Mouse (Mus musculus) CH12.LX (cell line): ENCODE results near the gene Nkain1. TPM values are rescaled to one million over a fixed set of nuclear protein-coding genes. Genes with fewer than 3 reads are reported as not detected.

Experiments used
- DNase-seq: peaks from one replicate; pipeline ENCODE4 v3.0.0-alpha.2; 2013; ENCODE audit errors: extremely low read depth
- H3K27ac ChIP-seq: 2 replicates; pipeline ENCODE4 v1.5.1; 2012; ENCODE audit warnings: low read depth, mild to moderate bottlenecking, control low read depth, moderate library complexity; ENCODE audit not compliant: insufficient read depth
- H3K27me3 ChIP-seq: replicated peaks from 2 replicates; pipeline ENCODE3; 2012; ENCODE audit warnings: inconsistent platforms
- H3K36me3 ChIP-seq, 2 experiments: replicated peaks in 1 of 2; 2 replicates each; pipeline versions ENCODE3 to v1.6.1; 2012; ENCODE audit warnings: inconsistent platforms in 1 of 2, low read length in 1 of 2, mild to moderate bottlenecking in 1 of 2, mixed read lengths in 1 of 2, moderate library complexity in 1 of 2; ENCODE audit not compliant: control insufficient read depth in 1 of 2, insufficient read depth in 1 of 2
- H3K4me1 ChIP-seq, 2 experiments: 2 replicates each; pipeline ENCODE4 v1.6.1; 2012; ENCODE audit warnings: inconsistent platforms in 1 of 2, moderate library complexity in 1 of 2; ENCODE audit not compliant: insufficient read depth in 2 of 2, control insufficient read depth in 1 of 2
- H3K4me2 ChIP-seq: 2 replicates; pipeline ENCODE4 v1.6.1; 2012; ENCODE audit warnings: low read depth, mild to moderate bottlenecking, control low read depth; ENCODE audit not compliant: poor library complexity, insufficient read depth, severe bottlenecking
- H3K4me3 ChIP-seq, 3 experiments: fragments of 150-350 bp in 1 of 3; sonication (generic) in 1 of 3; replicated peaks in 1 of 3; 2 replicates each; pipeline versions ENCODE3 to v1.5.1; 2011 to 2012; ENCODE audit warnings: low read depth in 2 of 3, low read length in 2 of 3, mild to moderate bottlenecking in 2 of 3, moderate library complexity in 2 of 3, control low read depth in 1 of 3, improper control_type of control experiment in 1 of 3, inconsistent platforms in 1 of 3, mixed read lengths in 1 of 3; ENCODE audit not compliant: poor library complexity in 1 of 3
- H3K79me2 ChIP-seq: replicated peaks from 2 replicates; pipeline ENCODE4 v1.6.1; 2012; ENCODE audit warnings: mild to moderate bottlenecking, moderate library complexity; ENCODE audit not compliant: control insufficient read depth, poor library complexity, insufficient read depth, severe bottlenecking; ENCODE audit errors: extremely low read depth
- H3K9ac ChIP-seq: 2 replicates; pipeline ENCODE4 v1.6.1; 2012; ENCODE audit warnings: low read depth, mild to moderate bottlenecking, control low read depth, moderate library complexity; ENCODE audit not compliant: insufficient read depth
- H3K9me3 ChIP-seq: replicated peaks from 2 replicates; pipeline ENCODE3; 2012; ENCODE audit warnings: low read length, inconsistent platforms, mixed read lengths
- CHD1 ChIP-seq: IDR thresholded peaks from 2 replicates; pipeline ENCODE4 v1.6.1; 2012; ENCODE audit warnings: low read depth, low read length, improper control_type of control experiment, inconsistent platforms
- ELF1 ChIP-seq: IDR thresholded peaks from 2 replicates; pipeline ENCODE4 v1.6.1; 2014; ENCODE audit warnings: low read depth, mild to moderate bottlenecking, inconsistent platforms, low read length, improper control_type of control experiment
- GABPA ChIP-seq: IDR thresholded peaks from 2 replicates; pipeline ENCODE4 v1.6.1; 2012; ENCODE audit warnings: low read depth, low read length, improper control_type of control experiment, inconsistent platforms; ENCODE audit not compliant: insufficient replicate concordance
- HCFC1 ChIP-seq: IDR thresholded peaks from 2 replicates; pipeline ENCODE4 v1.6.1; 2012; ENCODE audit warnings: low read depth, mild to moderate bottlenecking, inconsistent platforms, low read length, improper control_type of control experiment
- MAX ChIP-seq: IDR thresholded peaks from 2 replicates; pipeline ENCODE4 v1.6.1; 2011; ENCODE audit warnings: low read length, improper control_type of control experiment
- MXI1 ChIP-seq: IDR thresholded peaks from 2 replicates; pipeline ENCODE4 v1.6.1; 2011; ENCODE audit warnings: mild to moderate bottlenecking, low read depth, low read length, improper control_type of control experiment
- MYC ChIP-seq: IDR thresholded peaks from 2 replicates; pipeline ENCODE4 v1.6.1; 2011; ENCODE audit warnings: low read depth, mild to moderate bottlenecking, improper control_type of control experiment, low read length
- NELFE ChIP-seq: IDR thresholded peaks from 2 replicates; pipeline ENCODE4 v1.6.1; 2011; ENCODE audit warnings: low read depth, low read length, improper control_type of control experiment
- POLR2A ChIP-seq: IDR thresholded peaks from 2 replicates; pipeline ENCODE4 v1.6.1; 2011; ENCODE audit warnings: low read depth, mild to moderate bottlenecking, improper control_type of control experiment, low read length
- SIN3A ChIP-seq: IDR thresholded peaks from 2 replicates; pipeline ENCODE4 v1.6.1; 2012; ENCODE audit warnings: low read length, improper control_type of control experiment, inconsistent platforms
- TCF12 ChIP-seq: IDR thresholded peaks from 2 replicates; pipeline ENCODE4 v1.6.1; 2014; ENCODE audit warnings: low read depth, mild to moderate bottlenecking, inconsistent platforms, low read length, improper control_type of control experiment
- USF1 ChIP-seq: IDR thresholded peaks from 2 replicates; pipeline ENCODE4 v1.6.1; 2014; ENCODE audit warnings: low read depth, mild to moderate bottlenecking, inconsistent platforms, low read length, improper control_type of control experiment
- ZKSCAN1 ChIP-seq: IDR thresholded peaks from 2 replicates; pipeline ENCODE4 v1.6.1; 2012; ENCODE audit warnings: low read depth, inconsistent platforms, low read length, improper control_type of control experiment, borderline replicate concordance
- ZMIZ1 ChIP-seq: IDR thresholded peaks from 2 replicates; pipeline ENCODE4 v1.6.1; 2012; ENCODE audit warnings: low read depth, mild to moderate bottlenecking, inconsistent platforms, low read length, improper control_type of control experiment
- dilution Hi-C: fragments of 300-500 bp; cut with MboI; formaldehyde crosslinking; loops from 2 replicates; pipeline ENCODE4 v1.14.3; 2020; ENCODE audit warnings: low sequenced_read_pairs; ENCODE audit not compliant: extremely low pct_unique_long_range_greater_than_20kb, extremely low pct_ligation_motif_present
- in situ Hi-C: fragments of 300-500 bp; cut with MboI; formaldehyde crosslinking; loops from 3 replicates; pipeline ENCODE4 v1.14.3; 2019; ENCODE audit warnings: low sequenced_read_pairs, low pct_ligation_motif_present, low pct_unique_long_range_greater_than_20kb, mixed read lengths
- polyA plus RNA-seq: library from polyadenylated mRNA; unstranded; fragments of >175 nt; gene quantifications from 2 replicates; pipeline ENCODE4 v1.2.1, GENCODE M21; 2012; ENCODE audit warnings: low read depth; ENCODE audit not compliant: insufficient read length
- total RNA-seq, 2 experiments: library from RNA; depleted of rRNA; stranded (reverse); fragments of 300-350 nt in 1 of 2; fragments of >200 nt in 1 of 2; gene quantifications; 2 replicates each; pipeline ENCODE4 v1.2.3; 2012 to 2014

Nkain1 gene
- total RNA-seq (2012; rRNA removed) (18.4 and 19.6 TPM in 2 replicates), total RNA-seq (2014; rRNA removed) (3.1 and 5.5 TPM in 2 replicates), polyA plus RNA-seq (23.1 TPM in 2 replicates)

DNA sequence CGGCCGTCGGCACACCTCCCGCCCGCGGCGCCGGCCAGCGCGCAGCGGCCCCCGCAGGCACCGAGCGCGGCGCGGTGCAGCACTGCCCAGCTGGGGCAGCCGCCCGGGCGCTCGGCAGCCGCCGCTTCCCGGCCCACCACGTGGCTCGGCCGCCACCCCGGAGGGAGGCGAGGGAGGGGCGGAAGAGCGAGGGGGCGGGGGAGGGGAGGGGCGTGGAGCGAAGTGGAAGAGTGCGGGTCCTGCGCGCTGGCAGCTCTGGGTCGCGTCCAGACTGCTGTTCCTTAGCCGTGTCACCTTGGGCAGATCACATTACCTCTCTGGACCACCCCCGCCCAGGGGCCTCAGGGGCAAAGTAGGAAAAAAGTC, at the start of gene Nkain1:
Gene Nkain1 (minus strand): TSS at position 126 of the 366 bp plus-strand sequence.
- peak within 1 kb of the TSS; percentile 92 for H3K27ac ChIP-seq
- H3K4me1 ChIP-seq = peaks cover 27 to 51% of the 10 kb centered on the region in 2 experiments
- peak within 1 kb of the TSS; percentile 37 for H3K4me2 ChIP-seq
- peaks cover 27% of the 10 kb centered on the region; the same call in 1 of the 2 replicates for H3K79me2 ChIP-seq
- H3K4me3 ChIP-seq = peak within 1 kb of the TSS; percentile 59 to 95 (median 70)
- no peak for DNase-seq
- in situ Hi-C loops (no loop called here), dilution Hi-C loops (no loop called here)
- no peaks in the 10 kb centered on the region for H3K36me3 ChIP-seq
- peak within 1 kb of the TSS; percentile 50 for H3K9ac ChIP-seq
- H3K27me3 ChIP-seq = peaks cover 30% of the 10 kb centered on the region
- H3K9me3 ChIP-seq = no peaks in the 10 kb centered on the region
- TF ChIP-seq USF1 = peak; percentile 37; the same call in 1 of the 2 replicates
- peak; percentile 88 for TF ChIP-seq MXI1
- TF ChIP-seq TCF12 = peak; percentile 38; the same call in 1 of the 2 replicates
- TF ChIP-seq POLR2A = peak; percentile 47; the same call in 1 of the 2 replicates
- TF ChIP-seq MYC = no peak
- no peak for TF ChIP-seq NELFE
- 0 out of 2 replicates have a peak, but pooled peaks have one; percentile 21 for TF ChIP-seq MAX
- TF ChIP-seq ZKSCAN1 = no peak
- 0 out of 2 replicates have a peak, but pooled peaks have one; percentile 23 for TF ChIP-seq ZMIZ1

DNA sequence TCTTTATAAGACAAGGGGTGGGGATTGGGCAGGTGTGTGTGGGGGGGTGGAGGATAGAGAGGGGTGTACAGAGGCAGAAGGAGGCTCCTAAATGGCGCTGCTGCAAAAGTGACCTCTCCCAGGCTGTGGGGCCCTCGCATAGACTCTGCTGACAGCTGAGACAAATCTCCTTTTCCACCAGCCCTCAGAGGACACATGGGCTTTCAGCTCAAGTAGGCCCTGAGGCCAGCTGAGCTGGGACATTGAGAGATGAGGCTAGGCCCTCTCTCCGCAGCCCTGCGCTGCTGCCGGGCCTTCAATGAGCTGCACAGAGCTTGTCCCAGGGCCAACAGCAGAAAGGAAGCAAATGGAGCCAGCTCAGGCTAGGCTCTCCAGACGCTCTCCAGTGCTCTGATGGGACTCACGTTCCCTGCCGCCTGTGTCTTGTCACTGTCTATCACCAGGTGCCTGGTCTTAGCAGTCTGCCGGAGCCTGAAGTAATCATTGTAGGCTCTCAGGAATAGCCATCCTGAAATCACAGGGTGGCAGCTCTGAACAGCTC, 4.8 kb upstream of the Nkain1 start:
- in situ Hi-C loops = no loop called here
- no peaks in the 10 kb centered on the region for H3K79me2 ChIP-seq
- H3K4me3 ChIP-seq = no peak overlapping the region
- H3K36me3 ChIP-seq = no peaks in the 10 kb centered on the region
- DNase-seq = no peak
- no peak overlapping the region for H3K9ac ChIP-seq
- H3K4me2 ChIP-seq = no peak overlapping the region
- no peak overlapping the region for H3K27ac ChIP-seq
- H3K4me1 ChIP-seq = peaks cover 18 to 27% of the 10 kb centered on the region in 2 experiments
- no peaks in the 10 kb centered on the region for H3K9me3 ChIP-seq
- dilution Hi-C loops = no loop called here
- peaks cover 15% of the 10 kb centered on the region for H3K27me3 ChIP-seq
- TF ChIP-seq CHD1 (no peak), SIN3A (no peak), ZMIZ1 (no peak), ELF1 (no peak), GABPA (no peak), HCFC1 (no peak)
